Mouse (Mus musculus) heart, adult 2 months (tissue): ENCODE results near the gene Islr. TPM values are rescaled to one million over a fixed set of nuclear protein-coding genes. Genes with fewer than 3 reads are reported as not detected.

Experiments
- DNase-seq, 2 experiments: peaks; one replicate each; pipeline ENCODE4 v3.0.0; 2021
- H3K27ac ChIP-seq: fragments of 200-600 bp; 2 replicates; pipeline ENCODE4 v1.8.1; 2022
- H3K27me3 ChIP-seq: fragments of 200-500 bp; 2 replicates; pipeline ENCODE4 v1.6.1; 2012; ENCODE audit warnings: mild to moderate bottlenecking, low read length, inconsistent platforms, mixed read lengths; ENCODE audit not compliant: control insufficient read depth, insufficient read depth
- H3K36me3 ChIP-seq: fragments of 200-500 bp; 2 replicates; pipeline ENCODE4 v1.6.1; 2012; ENCODE audit warnings: low read length, inconsistent platforms; ENCODE audit not compliant: control insufficient read depth, insufficient read depth
- H3K4me1 ChIP-seq: fragments of 200-500 bp; 2 replicates; pipeline ENCODE4 v1.6.1; 2011; ENCODE audit warnings: low read length; ENCODE audit not compliant: control insufficient read depth, insufficient read depth
- H3K4me3 ChIP-seq: fragments of 200-600 bp; 2 replicates; pipeline ENCODE4 v1.8.1; 2022
- H3K79me2 ChIP-seq: fragments of 200-500 bp; replicated peaks from 2 replicates; pipeline ENCODE4 v1.6.1; 2012; ENCODE audit warnings: mild to moderate bottlenecking, inconsistent platforms, low read length, moderate library complexity, mixed read lengths; ENCODE audit not compliant: control insufficient read depth, insufficient read depth
- H3K9ac ChIP-seq: fragments of 200-500 bp; 2 replicates; pipeline ENCODE4 v1.6.1; 2012; ENCODE audit warnings: low read depth, mild to moderate bottlenecking, control low read depth, inconsistent platforms, low read length, mixed read lengths
- CTCF ChIP-seq: fragments of 200-600 bp; IDR thresholded peaks from 2 replicates; pipeline ENCODE4 v1.8.1; 2022; ENCODE audit warnings: antibody characterized with exemption, mild to moderate bottlenecking, moderate library complexity
- EP300 ChIP-seq: fragments of 200-500 bp; IDR thresholded peaks from 2 replicates; pipeline ENCODE4 v1.6.1; 2011; ENCODE audit warnings: low read depth, low read length, control low read depth; ENCODE audit not compliant: insufficient read depth
- POLR2A ChIP-seq: fragments of 200-500 bp; IDR thresholded peaks from 2 replicates; pipeline ENCODE4 v1.6.1; 2011; ENCODE audit warnings: mild to moderate bottlenecking, low read depth, low read length, control low read depth; ENCODE audit not compliant: insufficient read depth
- WGBS: fragments of 180-500 bp; shearing (Covaris S2); methylation state at CpG from one replicate; pipeline ENCODE4 v1.1.7; 2018; 5-methylcytosine and 5-hydroxymethylcytosine counted together
- intact Hi-C: fragments of 180-260 bp; cut with DNase I; formaldehyde crosslinking; loops from one replicate; pipeline ENCODE4 v1.15.1; 2025
- polyA plus RNA-seq: library from polyadenylated mRNA; depleted of rRNA; stranded (reverse); fragments of >200 nt; gene quantifications from 2 replicates; pipeline ENCODE4 v1.2.3, GENCODE M21; 2012
- total RNA-seq, 2 experiments: library from RNA; stranded (reverse); gene quantifications; 2 replicates each; pipeline ENCODE4 v1.2.3; 2021

The Islr gene
- total and polyA plus RNA-seq, 3 experiments: 19.1 to 100.0 (median 29.8) TPM

GRCm38 (mm10) chr9:58118671-58119070 lies 85.4 kb downstream of the Islr start, which contains the start of gene Ccdc33:
Ccdc33 (minus strand) TSS chr9:58118823.
- TF ChIP-seq POLR2A (no peak), EP300 (no peak), CTCF (no peak)
- no peak within 1 kb of the TSS for H3K4me3 ChIP-seq
- intact Hi-C loops: no loop called here
- WGBS: 41% methylated on average over 2 of the region's 2 CpGs
- no peak within 1 kb of the TSS for H3K9ac ChIP-seq
- no peaks in the 10 kb centered on the region for H3K79me2 ChIP-seq
- H3K36me3 ChIP-seq: no peaks in the 10 kb centered on the region
- DNase-seq: no peak
- no peak within 1 kb of the TSS for H3K27ac ChIP-seq
- H3K4me1 ChIP-seq: no peaks in the 10 kb centered on the region; the same call in 1 of the 2 replicates
- no peaks in the 10 kb centered on the region; the same call in 1 of the 2 replicates for H3K27me3 ChIP-seq

GRCm38 (mm10) chr9:58116024-58116651 lies 88.0 kb downstream of the Islr start:
- Histone ChIP-seq H3K9ac (no peak overlapping the region), H3K4me3 (no peak overlapping the region), H3K36me3 (no peaks in the 10 kb centered on the region), H3K79me2 (no peaks in the 10 kb centered on the region), H3K4me1 (no peaks in the 10 kb centered on the region; the same call in 1 of the 2 replicates), H3K27ac (no peak overlapping the region), H3K27me3 (peaks cover 1% of the 10 kb centered on the region; the same call in 1 of the 2 replicates)
- no peak for DNase-seq
- TF ChIP-seq CTCF (no peak), EP300 (no peak), POLR2A (no peak)
- 78% methylated on average over 7 of the region's 7 CpGs for WGBS
- intact Hi-C loops: no loop called here

DNA sequence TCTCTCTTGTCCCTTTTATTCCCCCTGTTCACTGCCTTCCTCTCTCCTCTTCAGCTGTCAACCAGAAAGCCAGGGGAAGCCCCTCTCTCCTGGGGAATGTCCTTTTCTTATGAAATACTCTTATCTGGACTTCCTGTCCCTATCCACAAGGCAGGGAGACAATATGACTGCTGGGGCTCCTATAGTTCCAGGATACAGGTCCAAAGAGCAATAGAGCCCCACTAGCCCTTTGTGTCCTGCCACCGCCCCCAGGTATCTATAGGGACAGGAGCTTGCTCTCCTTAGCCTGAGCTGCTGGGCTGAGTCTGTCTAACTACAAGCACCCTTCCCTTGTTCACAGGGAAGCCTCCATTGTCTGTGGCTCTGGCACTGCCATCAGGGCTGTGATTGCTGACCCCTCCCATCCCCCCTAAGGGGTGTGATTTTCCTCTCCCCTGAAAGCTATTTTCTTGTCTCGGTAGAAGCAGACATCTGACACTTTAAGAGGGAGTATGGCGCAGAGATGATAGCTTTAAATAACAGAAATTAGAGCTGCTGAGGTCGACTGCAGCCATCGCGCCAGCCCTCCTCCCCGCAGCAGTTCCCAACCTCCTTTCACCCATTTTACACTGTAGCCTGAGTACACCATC lies 88.7 kb downstream of the Islr start:
- Histone ChIP-seq H3K27me3 (peaks cover 1% of the 10 kb centered on the region; the same call in 1 of the 2 replicates), H3K4me1 (no peaks in the 10 kb centered on the region; the same call in 1 of the 2 replicates), H3K27ac (no peak overlapping the region), H3K4me3 (no peak overlapping the region), H3K9ac (no peak overlapping the region), H3K36me3 (no peaks in the 10 kb centered on the region), H3K79me2 (no peaks in the 10 kb centered on the region)
- TF ChIP-seq POLR2A (no peak), EP300 (no peak), CTCF (no peak)
- intact Hi-C loops: no loop called here
- DNase-seq: no peak
- 52% methylated on average over 7 of the region's 7 CpGs for WGBS

- intact Hi-C loops: no loop called here
- peaks cover 1% of the 10 kb centered on the region; the same call in 1 of the 2 replicates for H3K27me3 ChIP-seq
- WGBS: 23% methylated on average over 9 of the region's 9 CpGs
- no peak for DNase-seq
- H3K4me3 ChIP-seq: no peak overlapping the region
- no peak for TF ChIP-seq POLR2A
- TF ChIP-seq EP300: no peak
- TF ChIP-seq CTCF: no peak
- H3K27ac ChIP-seq: no peak overlapping the region
- no peaks in the 10 kb centered on the region for H3K79me2 ChIP-seq
- no peak overlapping the region for H3K9ac ChIP-seq
- H3K36me3 ChIP-seq: no peaks in the 10 kb centered on the region
- H3K4me1 ChIP-seq: no peaks in the 10 kb centered on the region; the same call in 1 of the 2 replicates
These were observed 90.1 kb downstream of the Islr start for GRCm38 (mm10) chr9:58114019-58114418.

DNA sequence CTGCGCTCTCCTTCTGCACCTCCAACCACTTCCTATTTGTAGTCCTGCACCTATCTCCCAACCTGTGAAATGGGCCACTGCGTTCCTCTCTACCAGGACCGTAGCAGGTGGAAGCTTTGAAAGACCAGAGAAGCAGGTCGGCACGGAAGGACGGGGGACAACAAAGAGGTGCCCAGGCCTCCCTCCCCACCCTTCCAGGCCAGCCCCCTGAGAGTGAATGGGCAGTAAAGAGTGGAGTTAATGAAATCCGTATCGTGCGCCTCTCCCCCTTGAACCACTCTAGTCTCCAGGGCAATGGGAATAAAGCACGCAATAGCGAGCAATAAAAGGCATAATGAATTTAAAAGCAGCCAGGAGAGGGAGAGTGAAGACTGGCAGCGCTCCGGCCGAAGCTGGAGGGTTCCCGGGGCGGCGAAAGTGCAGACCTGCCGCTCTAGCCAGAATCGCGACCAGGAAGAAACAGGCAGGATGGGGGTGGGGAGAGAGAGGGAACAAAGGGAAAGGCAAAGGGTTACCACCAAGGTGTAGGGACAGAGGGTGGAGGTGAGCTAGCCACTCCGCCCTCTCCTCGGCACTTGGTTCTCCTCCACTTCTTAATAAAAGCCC lies 90.7 kb downstream of the Islr start:
- Histone ChIP-seq H3K36me3 (no peaks in the 10 kb centered on the region), H3K4me1 (no peaks in the 10 kb centered on the region; the same call in 1 of the 2 replicates), H3K4me3 (no peak overlapping the region), H3K9ac (no peak overlapping the region), H3K79me2 (no peaks in the 10 kb centered on the region), H3K27me3 (peaks cover 1% of the 10 kb centered on the region; the same call in 1 of the 2 replicates), H3K27ac (no peak overlapping the region)
- no peak for DNase-seq
- WGBS: 16% methylated on average over 22 of the region's 22 CpGs
- intact Hi-C loops: no loop called here
- TF ChIP-seq EP300 (no peak), POLR2A (no peak), CTCF (no peak)

DNA sequence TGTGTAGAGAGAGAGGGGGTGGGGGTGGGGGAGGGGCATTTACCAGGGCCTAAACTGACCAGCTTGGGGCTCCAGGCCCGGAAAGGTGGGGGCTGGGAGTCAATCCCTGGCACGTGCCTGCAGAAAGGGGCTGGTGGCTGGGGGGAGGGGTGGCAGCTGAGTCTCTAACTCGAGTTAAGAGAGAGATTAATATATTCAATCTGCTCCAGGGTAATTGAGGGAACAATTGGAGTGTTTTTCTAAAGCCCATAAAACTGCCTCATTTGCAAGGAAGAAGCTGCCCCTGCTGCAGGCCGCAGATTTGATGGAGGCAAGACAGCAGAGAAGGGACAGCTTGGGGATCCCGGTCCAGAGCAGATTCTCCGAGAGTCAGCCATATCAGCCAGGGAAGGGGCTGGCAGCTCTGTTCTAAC lies 91.2 kb downstream of the Islr start:
- no peak for DNase-seq
- TF ChIP-seq EP300 (no peak), CTCF (no peak), POLR2A (no peak)
- 32% methylated on average over 6 of the region's 6 CpGs for WGBS
- Histone ChIP-seq H3K27ac (no peak overlapping the region), H3K9ac (no peak overlapping the region), H3K79me2 (no peaks in the 10 kb centered on the region), H3K4me3 (no peak overlapping the region), H3K36me3 (no peaks in the 10 kb centered on the region), H3K4me1 (no peaks in the 10 kb centered on the region; the same call in 1 of the 2 replicates), H3K27me3 (peaks cover 1% of the 10 kb centered on the region; the same call in 1 of the 2 replicates)
- intact Hi-C loops: no loop called here
